Mouse (Mus musculus) lung, postnatal 0 days (tissue): ENCODE measurements at regions not wholly inside any gene's neighbourhood (a gene's known extent, or its start where the extent isn't known, plus 50 kb on each side); places are given as distances from the start of the nearest gene placed in this dataset. TPM values are rescaled to one million over a fixed set of nuclear protein-coding genes. Genes with fewer than 3 reads are reported as not detected.

Source experiments
- ATAC-seq: fragments of 200-750 bp; cut with Nextera tagmentation; 2 replicates; pipeline ENCODE4 v1.8.0; 2017; ENCODE audit warnings: moderate library complexity
- DNase-seq: peaks from one replicate; pipeline ENCODE4 v3.0.0-alpha.2; 2016; ENCODE audit warnings: low spot score
- H3K27ac ChIP-seq: fragments of 300-500 bp; sonication (generic); 2 replicates; pipeline ENCODE4 v1.5.1; 2014; ENCODE audit warnings: antibody characterized with exemption, mild to moderate bottlenecking, low read length, mixed read lengths
- H3K27me3 ChIP-seq: fragments of 300-500 bp; sonication (generic); replicated peaks from 2 replicates; pipeline ENCODE4 v1.6.1; 2014; ENCODE audit warnings: low read length, mixed read lengths; ENCODE audit not compliant: insufficient read depth
- H3K36me3 ChIP-seq: fragments of 300-500 bp; sonication (generic); 2 replicates; pipeline ENCODE4 v1.6.1; 2014; ENCODE audit warnings: low read length, mixed read lengths; ENCODE audit not compliant: insufficient read depth
- H3K4me1 ChIP-seq: fragments of 300-500 bp; sonication (generic); 2 replicates; pipeline ENCODE4 v1.6.1; 2014; ENCODE audit warnings: antibody characterized with exemption, low read depth, low read length, mixed read lengths; ENCODE audit not compliant: insufficient read depth
- H3K4me2 ChIP-seq: fragments of 300-500 bp; sonication (generic); replicated peaks from 2 replicates; pipeline ENCODE4 v1.6.1; 2014; ENCODE audit warnings: low read depth, mild to moderate bottlenecking, low read length, moderate library complexity, mixed read lengths
- H3K4me3 ChIP-seq: fragments of 300-500 bp; sonication (generic); 2 replicates; pipeline ENCODE4 v1.5.1; 2014; ENCODE audit warnings: low read depth, low read length
- H3K9ac ChIP-seq: fragments of 300-500 bp; sonication (generic); replicated peaks from 2 replicates; pipeline ENCODE4 v1.6.1; 2014; ENCODE audit warnings: low read depth, mild to moderate bottlenecking
- H3K9me3 ChIP-seq: fragments of 300-500 bp; sonication (generic); 2 replicates; pipeline ENCODE4 v1.6.1; 2016; ENCODE audit warnings: low read length, mixed read lengths
- CTCF ChIP-seq: IDR thresholded peaks from 2 replicates; pipeline ENCODE4 v1.5.1; 2016; ENCODE audit warnings: antibody characterized with exemption, mild to moderate bottlenecking
- EP300 ChIP-seq: IDR thresholded peaks from 2 replicates; pipeline ENCODE4 v1.6.1; 2016; ENCODE audit warnings: antibody characterized with exemption, mild to moderate bottlenecking, control low read depth
- WGBS: fragments of 180-500 bp; shearing (Covaris S2); extraction: QIAGEN DNeasy Blood & Tissue Kit; methylation state at CpG from one replicate; pipeline ENCODE4 v1.1.7; 2014; 5-methylcytosine and 5-hydroxymethylcytosine counted together
- microRNA-seq: library from miRNA; unstranded; fragments of <30 nt; microRNA quantifications from one replicate; pipeline ENCODE4, GENCODE M21; 2016

DNA sequence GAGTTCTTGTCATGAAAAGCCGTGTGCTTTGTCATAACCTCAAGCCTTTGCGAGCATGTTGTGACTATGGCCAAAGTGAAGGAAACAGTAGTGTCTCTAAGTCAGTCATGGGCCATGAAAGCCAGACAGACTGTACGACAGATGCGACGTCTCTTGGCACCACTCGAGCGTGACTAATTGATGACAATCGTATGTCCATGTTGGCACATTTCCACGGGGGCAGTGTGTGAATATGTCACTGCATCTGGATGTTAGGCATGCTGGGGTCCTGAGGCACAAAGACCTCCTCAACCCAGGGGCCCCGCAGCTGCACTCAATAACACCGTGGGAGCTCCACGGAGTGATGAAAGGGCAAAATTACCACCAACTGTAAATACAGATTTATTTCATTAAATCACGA is 77.1 kb upstream of the Paip1 start:
- H3K9ac ChIP-seq, result no peak overlapping the region
- TF ChIP-seq CTCF (no peak), EP300 (no peak)
- H3K9me3 ChIP-seq, result no peaks in the 10 kb centered on the region
- H3K4me2 ChIP-seq, result no peak overlapping the region
- H3K27ac ChIP-seq, result no peak overlapping the region
- DNase-seq (peak; percentile 62), ATAC-seq (peak; percentile 57)
- 57% methylated on average over 13 of the region's 13 CpGs for WGBS
- peaks cover 5% of the 10 kb centered on the region; the same call in 1 of the 2 replicates for H3K36me3 ChIP-seq
- no peak overlapping the region for H3K4me3 ChIP-seq
- H3K4me1 ChIP-seq, result no peaks in the 10 kb centered on the region
- no peaks in the 10 kb centered on the region for H3K27me3 ChIP-seq

DNA sequence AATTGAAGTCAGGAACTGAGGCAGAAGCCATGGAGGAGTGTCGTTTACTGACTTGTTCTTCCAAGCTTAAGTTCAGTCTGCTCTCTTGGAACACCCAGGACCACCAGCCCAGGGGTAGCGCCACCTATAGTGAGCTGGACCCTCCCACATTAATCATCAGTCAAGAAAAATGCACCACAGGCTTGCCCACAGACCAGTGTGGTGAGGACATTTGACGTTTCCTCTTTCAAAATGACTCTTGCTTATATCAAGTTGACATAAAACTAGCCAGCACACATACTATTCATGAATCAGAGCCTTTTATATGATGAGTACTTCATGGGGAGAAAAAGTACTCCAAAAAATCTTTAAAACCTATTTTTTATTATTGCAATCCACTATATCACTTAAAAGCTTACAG is 69.7 kb upstream of the Paip1 start:
- no peak overlapping the region for H3K9ac ChIP-seq
- peaks cover 12% of the 10 kb centered on the region; the same call in 1 of the 2 replicates for H3K36me3 ChIP-seq
- H3K27me3 ChIP-seq, result no peaks in the 10 kb centered on the region
- DNase-seq, result no peak
- H3K4me1 ChIP-seq, result no peaks in the 10 kb centered on the region
- no peak overlapping the region for H3K4me3 ChIP-seq
- TF ChIP-seq CTCF (no peak), EP300 (no peak)
- H3K9me3 ChIP-seq, result no peaks in the 10 kb centered on the region
- no peak overlapping the region for H3K4me2 ChIP-seq
- 65% methylated on average over 3 of the region's 3 CpGs for WGBS
- no peak for ATAC-seq
- no peak overlapping the region for H3K27ac ChIP-seq

DNA sequence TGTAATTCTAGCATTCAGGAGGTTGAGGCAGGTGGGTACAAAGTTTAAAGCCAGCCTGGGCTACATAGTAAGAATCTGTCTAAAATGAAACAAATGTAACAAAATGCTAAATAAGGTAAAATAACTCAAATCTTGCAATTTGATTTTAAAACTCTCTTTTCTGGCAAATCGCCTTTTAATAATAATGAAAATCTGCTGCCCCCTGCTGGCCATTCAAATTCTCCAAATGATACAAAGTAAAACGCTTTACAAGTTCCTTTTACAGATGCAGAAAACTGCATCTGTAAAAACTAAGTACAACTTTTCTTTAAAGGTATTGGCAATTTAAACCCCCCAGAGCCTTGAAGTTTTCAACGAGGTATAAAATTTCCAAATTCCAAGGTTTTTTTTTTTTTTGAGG is 65.0 kb upstream of the Paip1 start:
- no peak overlapping the region for H3K4me2 ChIP-seq
- no peak for ATAC-seq
- no peaks in the 10 kb centered on the region for H3K27me3 ChIP-seq
- H3K4me3 ChIP-seq, result no peak overlapping the region
- no peak overlapping the region for H3K27ac ChIP-seq
- no peaks in the 10 kb centered on the region for H3K9me3 ChIP-seq
- H3K4me1 ChIP-seq, result no peaks in the 10 kb centered on the region
- TF ChIP-seq CTCF (peak; percentile 55), EP300 (no peak)
- 38% methylated on average over 3 of the region's 3 CpGs for WGBS
- peaks cover 2% of the 10 kb centered on the region; the same call in 1 of the 2 replicates for H3K36me3 ChIP-seq
- H3K9ac ChIP-seq, result no peak overlapping the region
- peak; percentile 61 for DNase-seq

DNA sequence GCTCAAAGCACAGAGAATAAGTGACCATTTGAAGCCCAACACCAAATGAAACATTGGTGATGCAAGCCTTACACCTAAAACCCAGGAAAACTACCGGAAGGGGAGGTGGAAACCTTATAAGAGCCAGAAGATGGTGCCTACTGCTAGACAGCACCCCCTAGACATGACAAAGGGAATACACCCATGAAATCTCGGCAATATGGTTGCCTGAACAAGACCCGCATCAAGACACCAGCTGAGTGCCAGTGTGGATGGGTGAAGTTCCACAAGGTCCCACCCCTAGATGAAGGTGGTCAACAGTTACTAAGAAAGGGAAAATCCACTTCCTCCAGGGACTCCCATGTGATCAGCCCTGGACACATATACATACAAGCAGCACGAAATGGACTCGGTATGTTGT is 64.2 kb upstream of the Paip1 start:
- TF ChIP-seq EP300, result no peak
- peak; percentile 23; the same call in 1 of the 2 replicates for TF ChIP-seq CTCF
- ATAC-seq, result no peak
- WGBS, result 85% methylated on average over 5 of the region's 5 CpGs

DNA sequence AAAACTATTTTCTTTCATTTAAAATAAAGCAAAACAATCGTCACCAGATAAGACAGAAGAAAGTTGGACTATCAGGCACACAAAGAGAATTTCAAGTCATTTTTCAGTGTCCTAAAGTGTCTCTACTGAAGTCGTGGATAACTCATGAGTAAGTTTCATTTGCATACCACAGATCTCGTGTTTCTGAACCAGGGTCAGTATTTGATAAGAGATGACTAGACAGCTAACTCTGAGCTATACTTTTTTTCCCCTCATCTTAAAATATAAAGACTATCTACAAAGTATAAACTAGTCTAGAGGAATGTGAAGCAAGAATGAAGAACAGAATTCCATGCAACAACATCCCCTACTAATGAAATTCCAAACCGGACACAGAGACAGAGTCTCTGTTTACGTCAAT is 60.9 kb upstream of the Paip1 start:
- Histone ChIP-seq H3K9me3 (no peaks in the 10 kb centered on the region), H3K27me3 (no peaks in the 10 kb centered on the region), H3K4me3 (no peak overlapping the region), H3K36me3 (peaks cover 5% of the 10 kb centered on the region; the same call in 1 of the 2 replicates), H3K4me2 (no peak overlapping the region), H3K4me1 (no peaks in the 10 kb centered on the region), H3K9ac (no peak overlapping the region), H3K27ac (no peak overlapping the region)
- 74% methylated on average over 5 of the region's 5 CpGs for WGBS
- no peak for ATAC-seq
- DNase-seq, result no peak
- no peak for TF ChIP-seq CTCF
- no peak for TF ChIP-seq EP300

More for the DNA sequence above, 64.2 kb upstream of the Paip1 start:
- Histone ChIP-seq H3K27ac (no peak overlapping the region), H3K4me1 (no peaks in the 10 kb centered on the region), H3K9me3 (no peaks in the 10 kb centered on the region), H3K27me3 (no peaks in the 10 kb centered on the region), H3K9ac (no peak overlapping the region), H3K4me3 (no peak overlapping the region), H3K4me2 (no peak overlapping the region), H3K36me3 (peaks cover 4% of the 10 kb centered on the region; the same call in 1 of the 2 replicates)
- no peak for DNase-seq

DNA sequence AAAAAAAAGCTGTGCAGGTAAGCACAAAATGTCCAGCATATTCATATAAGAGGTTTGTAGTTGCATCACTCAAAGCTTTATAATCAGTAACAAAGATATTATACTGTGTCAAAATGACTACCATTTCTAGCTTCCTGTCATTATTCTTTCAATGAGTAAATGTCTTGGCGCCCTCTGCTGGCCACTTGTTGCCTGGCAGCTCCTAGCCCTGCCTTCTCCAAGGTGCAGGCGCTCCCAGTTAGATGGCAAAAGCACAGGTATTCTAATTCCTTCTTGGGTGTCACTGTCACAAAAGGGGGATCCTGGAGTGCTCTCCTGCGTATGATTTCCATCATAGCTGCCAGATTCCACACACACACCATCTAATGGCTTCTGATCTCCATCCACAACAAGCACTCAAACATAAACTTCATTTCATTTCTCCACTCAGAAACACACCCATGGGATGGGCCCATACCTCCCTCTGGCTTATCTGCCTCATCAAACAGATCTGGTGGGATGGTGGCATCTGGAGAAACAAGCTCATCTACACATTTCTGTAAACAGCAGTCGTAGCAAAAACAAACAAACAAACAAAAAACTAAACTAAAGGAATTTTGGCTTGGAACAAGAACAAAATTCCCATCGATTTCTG is 49.9 kb upstream of the Paip1 start:
- H3K9me3 ChIP-seq, result no peaks in the 10 kb centered on the region
- no peaks in the 10 kb centered on the region for H3K4me1 ChIP-seq
- peaks cover 12% of the 10 kb centered on the region; the same call in 1 of the 2 replicates for H3K36me3 ChIP-seq
- ATAC-seq (peak; percentile 49), DNase-seq (peak; percentile 73)
- no peak overlapping the region for H3K4me3 ChIP-seq
- H3K27ac ChIP-seq, result no peak overlapping the region
- no peaks in the 10 kb centered on the region for H3K27me3 ChIP-seq
- TF ChIP-seq CTCF, result peak; percentile 88
- no peak for TF ChIP-seq EP300
- no peak overlapping the region for H3K4me2 ChIP-seq
- H3K9ac ChIP-seq, result no peak overlapping the region
- WGBS, result 37% methylated on average over 5 of the region's 5 CpGs

Small RNA genes in the stretch of these regions (microRNA-seq; reads per million reads assigned to microRNA genes)
- gene Gm44488, result not detected
